Mouse (Mus musculus) embryo, embryonic 10 days (tissue): ENCODE data around the gene Lysmd3.

Experiments
- DNase-seq: peaks from one replicate; pipeline ENCODE4 v3.0.0-alpha.2; 2015; ENCODE audit warnings: low spot score

Gene Lysmd3

GRCm38 (mm10) chr13:81675333-81675732 is 17.9 kb downstream of the Lysmd3 start:
- DNase-seq = no peak

- no peak for DNase-seq
Measured at GRCm38 (mm10) chr13:81683107-81683506, 25.6 kb downstream of the Lysmd3 start.

DNA sequence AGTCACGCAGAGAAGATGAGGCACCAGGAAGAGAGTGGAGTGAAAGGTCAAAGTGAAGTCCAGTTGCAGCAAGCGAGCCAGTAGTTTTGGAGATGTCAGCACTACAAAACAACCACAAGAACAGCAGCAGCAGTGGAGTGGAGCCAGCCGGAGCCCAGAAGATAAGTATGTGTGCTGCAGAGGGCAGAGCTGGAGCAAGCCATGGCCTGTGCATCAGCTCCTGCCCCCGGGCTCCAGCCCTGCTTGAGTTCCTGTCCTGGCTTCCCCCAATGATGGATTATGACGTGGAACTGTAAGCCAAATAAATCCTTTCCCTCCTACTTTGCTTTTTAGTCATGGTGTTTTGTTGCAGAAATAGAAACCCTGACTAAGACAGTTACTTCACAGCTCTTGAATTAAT is 26.8 kb downstream of the Lysmd3 start:
- no peak for DNase-seq

DNA sequence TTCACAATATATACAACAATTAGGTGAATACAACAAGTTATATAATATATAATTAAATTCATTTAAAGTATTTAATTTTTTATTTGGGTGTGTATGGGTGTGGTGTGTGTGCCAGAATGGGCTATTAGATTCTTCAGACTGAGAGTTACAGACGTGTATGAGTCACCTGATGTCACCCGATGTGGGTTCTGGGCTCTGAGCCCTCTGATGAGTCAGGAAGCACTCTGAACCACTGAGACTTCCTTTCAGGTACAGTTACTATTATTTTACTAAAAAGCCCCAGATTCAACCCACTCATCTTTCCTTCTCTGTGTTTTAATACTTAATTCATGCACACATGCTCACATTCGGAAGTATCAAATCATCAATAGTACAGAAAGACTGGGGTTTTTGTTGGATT is 27.4 kb downstream of the Lysmd3 start:
- no peak for DNase-seq

DNA sequence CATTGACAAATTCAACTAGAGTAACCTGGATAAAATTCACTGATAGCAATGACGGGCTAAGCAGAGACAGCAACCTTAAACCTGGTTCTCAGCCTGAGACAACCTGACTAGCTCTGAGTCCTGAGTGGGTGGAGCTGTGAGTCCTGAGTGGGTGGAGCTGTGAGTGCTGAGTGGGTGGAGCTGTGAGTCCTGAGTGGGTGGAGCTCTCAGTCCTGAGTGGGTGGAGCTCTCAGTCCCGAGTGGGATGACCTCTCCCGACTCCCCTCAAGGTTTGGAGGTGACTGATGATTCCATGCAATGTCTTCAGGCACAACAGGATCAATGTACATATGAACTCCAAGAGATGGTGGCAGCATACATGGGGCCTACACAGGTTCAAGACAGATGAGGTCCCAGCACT is 32.1 kb downstream of the Lysmd3 start:
- no peak for DNase-seq

GRCm38 (mm10) chr13:81690477-81690876 is 33.0 kb downstream of the Lysmd3 start:
- no peak for DNase-seq

GRCm38 (mm10) chr13:81691606-81692005 is 34.1 kb downstream of the Lysmd3 start:
- peak; percentile 35 for DNase-seq

- no peak for DNase-seq
Measured at GRCm38 (mm10) chr13:81694446-81694845, 37.0 kb downstream of the Lysmd3 start.

GRCm38 (mm10) chr13:81703148-81703547 is 45.7 kb downstream of the Lysmd3 start:
- no peak for DNase-seq

DNA sequence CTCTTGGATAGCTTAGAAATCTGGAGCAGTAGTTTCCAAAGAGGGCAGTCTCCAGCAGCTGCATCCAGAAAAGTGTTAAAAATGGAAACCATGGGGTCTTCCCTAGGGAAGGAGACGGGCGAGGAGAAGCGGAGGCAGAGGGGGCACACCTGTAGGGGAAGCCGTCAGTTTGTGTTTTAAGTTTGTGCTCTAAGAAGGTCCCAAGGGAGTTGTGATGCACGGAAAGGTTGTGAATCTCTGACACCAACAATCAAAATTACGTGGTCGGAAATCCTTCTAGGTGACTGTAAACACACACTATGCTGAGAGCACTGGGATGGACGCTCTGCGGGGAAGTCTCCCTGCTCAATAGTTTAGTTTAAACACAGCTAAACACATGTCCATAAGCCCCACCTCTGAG is 46.2 kb downstream of the Lysmd3 start:
- DNase-seq = no peak

DNA sequence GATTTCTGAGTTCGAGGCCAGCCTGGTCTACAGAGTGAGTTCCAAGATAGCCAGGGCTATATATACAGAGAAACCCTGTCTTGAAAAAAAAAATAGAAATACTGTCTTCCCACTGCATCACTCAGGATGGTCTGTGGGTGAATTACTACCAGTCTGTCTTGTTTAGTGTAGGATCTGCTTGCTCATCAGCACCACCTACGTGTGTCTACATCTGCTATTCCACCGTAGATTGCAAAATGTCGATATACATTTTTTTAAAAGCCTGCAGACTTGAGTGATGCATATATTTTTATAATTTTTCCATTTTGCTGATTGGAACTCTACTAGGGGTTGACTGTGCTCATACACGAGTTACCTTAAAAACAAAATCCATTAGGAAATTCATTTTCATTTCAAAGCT is 48.8 kb downstream of the Lysmd3 start:
- no peak for DNase-seq

DNA sequence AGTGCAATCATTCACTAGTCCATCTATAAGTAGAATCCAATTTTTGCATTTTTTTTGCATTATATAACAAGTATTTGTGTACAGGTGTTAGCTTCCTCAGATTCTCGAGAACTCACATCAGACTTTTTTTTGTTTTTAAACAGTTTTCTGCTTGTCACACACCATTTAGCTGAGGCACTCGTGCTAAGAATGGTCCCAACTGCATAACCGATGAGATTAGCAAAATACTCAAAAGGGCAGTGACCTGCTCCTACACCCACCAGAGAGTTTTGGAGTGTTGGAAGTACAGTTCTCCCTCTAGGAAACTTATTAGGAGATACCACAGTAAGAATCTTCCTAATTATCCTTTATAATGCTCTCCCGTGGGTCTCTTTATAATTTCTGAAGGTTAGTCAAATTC is 52.3 kb downstream of the Lysmd3 start:
- no peak for DNase-seq

- peak; percentile 5 for DNase-seq
Measured at GRCm38 (mm10) chr13:81710266-81710665, 52.8 kb downstream of the Lysmd3 start.

GRCm38 (mm10) chr13:81710775-81711545 is 53.5 kb downstream of the Lysmd3 start, which contains the start of the genes Polr3g and Mblac2:
Polr3g (minus strand) TSS chr13:81711013.
Mblac2 (plus strand) TSS chr13:81711341.
- DNase-seq = peak; percentile 93

GRCm38 (mm10) chr13:81711546-81712371 is 54.3 kb downstream of the Lysmd3 start:
- no peak for DNase-seq

- DNase-seq = no peak
Measured at GRCm38 (mm10) chr13:81713896-81714295, 56.4 kb downstream of the Lysmd3 start.
